Mouse (Mus musculus) embryo, embryonic 11.5 days (tissue): ENCODE measurements at regions not wholly inside any gene's neighbourhood (a gene's known extent, or its start where the extent isn't known, plus 50 kb on each side); places are given as distances from the start of the nearest gene placed in this dataset.

Source experiments
- DNase-seq: peaks from one replicate; pipeline ENCODE4 v3.0.0-alpha.2; 2012; ENCODE audit warnings: low read depth, low spot score

GRCm38 (mm10) chr5:91826636-91827035 lies 136.2 kb downstream of the Rchy1 start:
- no peak for DNase-seq

- no peak for DNase-seq
Observed at GRCm38 (mm10) chr5:91822844-91823576, 139.9 kb downstream of the Rchy1 start.

GRCm38 (mm10) chr5:91818800-91819199 lies 144.1 kb downstream of the Rchy1 start:
- no peak for DNase-seq

- DNase-seq, result no peak
Observed at GRCm38 (mm10) chr5:91818195-91818594, 144.7 kb downstream of the Rchy1 start.

GRCm38 (mm10) chr5:91816376-91816950 lies 146.4 kb downstream of the Rchy1 start:
- no peak for DNase-seq

- DNase-seq, result no peak
Observed at GRCm38 (mm10) chr5:91814956-91815355, 147.9 kb downstream of the Rchy1 start.

GRCm38 (mm10) chr5:91814417-91814762 lies 148.5 kb downstream of the Rchy1 start:
- DNase-seq, result no peak

GRCm38 (mm10) chr5:91813547-91814416 lies 149.1 kb downstream of the Rchy1 start:
- no peak for DNase-seq

- no peak for DNase-seq
Observed at GRCm38 (mm10) chr5:91807070-91808065, 155.5 kb downstream of the Rchy1 start.

GRCm38 (mm10) chr5:91801297-91801980 lies 161.4 kb downstream of the Rchy1 start:
- DNase-seq, result no peak

GRCm38 (mm10) chr5:91797362-91797761 lies 165.5 kb downstream of the Rchy1 start:
- no peak for DNase-seq

- DNase-seq, result no peak
Observed at GRCm38 (mm10) chr5:91792732-91793131, 170.1 kb downstream of the Rchy1 start.

GRCm38 (mm10) chr5:91790412-91790811 lies 172.5 kb downstream of the Rchy1 start:
- DNase-seq, result no peak

GRCm38 (mm10) chr5:91783966-91784365 lies 178.9 kb downstream of the Rchy1 start:
- no peak for DNase-seq

GRCm38 (mm10) chr5:91776971-91777370 lies 185.9 kb downstream of the Rchy1 start:
- no peak for DNase-seq

GRCm38 (mm10) chr5:91774065-91774464 lies 188.8 kb downstream of the Rchy1 start:
- DNase-seq, result no peak

- DNase-seq, result no peak
Observed at GRCm38 (mm10) chr5:91767886-91768285, 195.0 kb downstream of the Rchy1 start.

GRCm38 (mm10) chr5:91767060-91767459 lies 195.8 kb downstream of the Rchy1 start:
- DNase-seq, result no peak

- DNase-seq, result no peak
Observed at GRCm38 (mm10) chr5:91764621-91765020, 198.2 kb downstream of the Rchy1 start.

GRCm38 (mm10) chr5:91762589-91762988 lies 200.3 kb downstream of the Rchy1 start:
- no peak for DNase-seq

GRCm38 (mm10) chr5:91755958-91756357 lies 206.9 kb downstream of the Rchy1 start:
- DNase-seq, result no peak
